8 mouse cellular contexts compared by ENCODE assay signal in the genomic region with DNA sequence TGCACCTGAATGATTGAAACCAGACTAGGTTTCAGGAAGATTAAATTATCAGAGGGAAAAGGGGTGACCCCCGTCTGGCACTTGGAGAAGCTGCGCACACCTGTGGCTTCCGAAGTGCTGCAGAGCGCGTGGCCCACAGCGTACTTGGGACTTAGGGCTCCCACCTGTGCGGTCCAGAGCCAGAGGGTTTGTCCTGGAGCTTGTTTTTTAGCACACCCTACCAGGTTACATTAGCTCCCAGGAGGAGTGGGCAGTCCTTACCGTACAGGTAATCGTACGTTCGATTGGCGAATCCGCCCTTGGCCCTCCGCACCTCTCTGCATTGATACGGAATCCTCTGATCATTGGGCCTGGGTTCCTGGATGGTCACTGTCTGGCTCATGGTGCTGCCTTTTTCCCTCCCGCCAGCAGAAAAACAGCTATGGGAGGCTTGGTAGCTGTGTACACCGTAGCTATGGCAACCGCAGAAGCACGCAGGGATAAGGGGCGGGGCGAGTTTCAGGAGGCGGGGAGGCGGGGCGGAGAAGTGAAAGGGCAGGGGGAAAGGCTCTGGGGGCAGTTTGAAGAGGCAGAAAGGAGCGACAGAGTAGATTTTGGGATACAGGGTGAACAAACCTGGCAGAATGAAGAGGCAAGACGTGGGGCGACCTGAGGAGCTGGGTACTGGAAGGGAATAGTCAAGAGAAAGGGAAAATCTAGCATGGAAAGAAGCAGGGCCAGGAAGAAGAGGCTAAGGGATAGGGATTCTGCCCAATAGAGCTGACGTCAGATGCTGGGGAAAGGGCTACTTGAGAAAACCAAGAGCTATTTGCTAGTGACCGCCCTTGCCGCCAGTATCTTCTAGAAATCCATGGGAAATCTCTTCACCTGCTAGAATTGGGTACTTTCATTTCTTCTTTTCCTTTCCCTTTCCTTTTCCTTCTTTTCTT. TPM values are rescaled to one million over a fixed set of nuclear protein-coding genes. Genes with fewer than 3 reads are reported as not detected.
A peak's percentile ranks its signal among the peaks of the same experiment; 100 is the strongest.
DNase-seq lines count a peak whose midpoint lies in the region; ATAC-seq lines count a peak whose summit lies in the region.

A gene (minus strand): TSS at position 748 of the 929 bp plus-strand sequence.

- no peaks in the 10 kb centered on the region for H3K9me3 ChIP-seq in embryonic facial prominence, embryonic 12.5 days
- no peaks in the 10 kb centered on the region for H3K9me3 ChIP-seq in intestine, embryonic 16.5 days (ENCODE audit: control insufficient read depth, low read length)

- H3K27me3 ChIP-seq in embryonic facial prominence, embryonic 12.5 days: no peaks in the 10 kb centered on the region
- H3K27me3 ChIP-seq in intestine, embryonic 16.5 days (replicated peaks; ENCODE audit: control insufficient read depth, insufficient read depth, low read length): no peaks in the 10 kb centered on the region

- ATAC-seq in embryonic facial prominence, embryonic 12.5 days (ENCODE audit: insufficient number of reproducible peaks, insufficient read depth, low FRiP score, low TSS enrichment): peak; percentile 70
- ATAC-seq in granulocyte monocyte progenitor cell, adult 5-6 weeks (replicated peaks; ENCODE audit: poor library complexity, severe bottlenecking): peak; percentile 95
- peak; percentile 89 for ATAC-seq in intestine, embryonic 16.5 days
- ATAC-seq in megakaryocyte-erythroid progenitor cell, adult 5-6 weeks (replicated peaks; ENCODE audit: low FRiP score, low TSS enrichment, poor library complexity, severe bottlenecking): peak; percentile 86

- H3K36me3 ChIP-seq in embryonic facial prominence, embryonic 12.5 days: no peaks in the 10 kb centered on the region
- no peaks in the 10 kb centered on the region for H3K36me3 ChIP-seq in intestine, embryonic 16.5 days (ENCODE audit: control insufficient read depth, insufficient read depth, low read length)

- H3K27ac ChIP-seq in embryonic facial prominence, embryonic 12.5 days: no peak within 1 kb of the TSS
- no peak within 1 kb of the TSS for H3K27ac ChIP-seq in intestine, embryonic 16.5 days (ENCODE audit: low read length)

- 9% methylated on average over 30 of the region's 30 CpGs for WGBS in embryonic facial prominence, embryonic 12.5 days
- 11% methylated on average over 30 of the region's 30 CpGs for WGBS in intestine, embryonic 16.5 days

- intact Hi-C loops in left cerebral cortex, postnatal 36 days (cut with DNase I): loop anchor here (5.0 kb wide), 1 partner anchor 166 kb away; no protein-coding TSS in a partner anchor

- H3K4me1 ChIP-seq in embryonic facial prominence, embryonic 12.5 days: peaks cover 10% of the 10 kb centered on the region; the same call in 1 of the 2 replicates
- peaks cover 10% of the 10 kb centered on the region for H3K4me1 ChIP-seq in intestine, embryonic 16.5 days (ENCODE audit: control insufficient read depth, insufficient read depth, low read length)

- peak within 1 kb of the TSS; percentile 35 for H3K4me3 ChIP-seq in embryonic facial prominence, embryonic 12.5 days
- H3K4me3 ChIP-seq in intestine, embryonic 16.5 days (ENCODE audit: low read length): peak within 1 kb of the TSS; percentile 44

- peak within 1 kb of the TSS; percentile 45 for H3K9ac ChIP-seq in embryonic facial prominence, embryonic 12.5 days
- peak within 1 kb of the TSS; percentile 58 for H3K9ac ChIP-seq in intestine, embryonic 16.5 days (ENCODE audit: low read depth, low read length)

- peak within 1 kb of the TSS; percentile 72 for H3K4me2 ChIP-seq in embryonic facial prominence, embryonic 12.5 days (replicated peaks)
- peak within 1 kb of the TSS; percentile 81 for H3K4me2 ChIP-seq in intestine, embryonic 16.5 days (ENCODE audit: low read depth, low read length)

- DNase-seq in adrenal gland, postnatal 4 days (ENCODE audit: low spot score in 2 of 2): peak; percentile 32 to 64
- peak; percentile 71 to 74 for DNase-seq in left cerebral cortex, postnatal 36 days (ENCODE audit: low spot score in 2 of 2)
- DNase-seq in right cerebral cortex, postnatal 10 days (ENCODE audit: low spot score in 2 of 2): peak; percentile 83 to 86
- DNase-seq in adipocyte (ENCODE audit: low spot score): no peak

RNA-seq across cellular contexts. Expression of the gene that starts here (rescaled TPM):
- total RNA-seq in adrenal gland, postnatal 4 days (2021): 1 to 10 TPM in 1 of 2 experiments, under 1 TPM in 1; 0.56 to 1.1 TPM
- polyA plus RNA-seq in embryonic facial prominence, embryonic 12.5 days (2016; fragmentation: Nextera tagmentation; extraction: Ambion mirVana): 0.08 and 0.32 TPM in 2 replicates
- not detected in 2 replicates for total RNA-seq in granulocyte monocyte progenitor cell, adult 5-6 weeks (2014; fragmentation: Nextera tagmentation)
- total RNA-seq in granulocyte monocyte progenitor cell, adult 5-6 weeks (2017): not detected in 2 replicates
- polyA plus RNA-seq in intestine, embryonic 16.5 days (2015; fragmentation: Nextera tagmentation; extraction: Ambion mirVana): 0.18 and 0.31 TPM in 2 replicates
- total RNA-seq in left cerebral cortex, postnatal 36 days (2021): 1 to 10 TPM; 1.2 to 1.5 TPM
- not detected in 2 replicates for total RNA-seq in megakaryocyte-erythroid progenitor cell, adult 5-6 weeks (2014; fragmentation: Nextera tagmentation)
- total RNA-seq in megakaryocyte-erythroid progenitor cell, adult 5-6 weeks (2017): 0.04 and 0.66 TPM in 2 replicates

Comparison
In these comparisons a context has a peak if more than half of its experiments do, and no peak if none do; other contexts are left out.
1. Peak in ATAC-seq, H3K4me3 ChIP-seq, H3K9ac ChIP-seq and H3K4me2 ChIP-seq in embryonic facial prominence, embryonic 12.5 days; RNA of the gene not detected or under 1 TPM.
2. Peak in ATAC-seq in granulocyte monocyte progenitor cell, adult 5-6 weeks; RNA of the gene not detected or under 1 TPM.
3. Peak in ATAC-seq, H3K4me3 ChIP-seq, H3K9ac ChIP-seq and H3K4me2 ChIP-seq in intestine, embryonic 16.5 days; RNA of the gene not detected or under 1 TPM.
4. Peak in ATAC-seq in megakaryocyte-erythroid progenitor cell, adult 5-6 weeks; RNA of the gene not detected or under 1 TPM.